Mouse (Mus musculus) large intestine, adult 2 months (tissue): ENCODE results near the gene Calcb. TPM values are rescaled to one million over a fixed set of nuclear protein-coding genes. Genes with fewer than 3 reads are reported as not detected.

Experiments used
- DNase-seq: peaks from one replicate; pipeline ENCODE4 v3.0.0-alpha.2; 2012; ENCODE audit warnings: low read depth, low spot score
- WGBS: fragments of 180-500 bp; shearing (Covaris S2); methylation state at CpG from one replicate; pipeline ENCODE4 v1.1.7; 2018; 5-methylcytosine and 5-hydroxymethylcytosine counted together
- polyA plus RNA-seq: library from polyadenylated mRNA; depleted of rRNA; stranded (reverse); fragments of >200 nt; gene quantifications from 2 replicates; pipeline ENCODE4 v1.2.3, GENCODE M21; 2012; rRNA removed

Calcb gene
- polyA plus RNA-seq, 1 experiment: 2.1 TPM

DNA sequence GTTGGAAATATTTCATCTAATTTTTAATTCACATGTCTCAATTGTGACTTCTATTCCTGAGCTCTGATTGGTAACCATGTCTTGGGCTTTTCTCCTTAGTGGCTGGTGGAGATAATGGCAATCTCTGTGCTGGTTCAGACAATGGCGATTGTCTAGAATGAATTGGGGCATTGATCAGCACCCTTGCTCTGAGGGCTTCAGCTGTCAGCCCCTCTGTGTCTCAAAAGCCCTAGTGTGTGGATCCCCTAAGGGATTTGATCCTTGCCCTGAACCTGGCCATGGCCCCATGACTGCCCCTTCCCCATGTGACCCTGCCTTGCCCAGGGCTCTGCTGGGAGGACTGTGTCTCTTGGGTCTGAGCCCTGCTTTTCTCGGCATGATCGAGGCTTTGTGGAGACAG, 29.2 kb downstream of the Calcb start:
- WGBS: 83% methylated on average over 3 of the region's 3 CpGs
- no peak for DNase-seq

DNA sequence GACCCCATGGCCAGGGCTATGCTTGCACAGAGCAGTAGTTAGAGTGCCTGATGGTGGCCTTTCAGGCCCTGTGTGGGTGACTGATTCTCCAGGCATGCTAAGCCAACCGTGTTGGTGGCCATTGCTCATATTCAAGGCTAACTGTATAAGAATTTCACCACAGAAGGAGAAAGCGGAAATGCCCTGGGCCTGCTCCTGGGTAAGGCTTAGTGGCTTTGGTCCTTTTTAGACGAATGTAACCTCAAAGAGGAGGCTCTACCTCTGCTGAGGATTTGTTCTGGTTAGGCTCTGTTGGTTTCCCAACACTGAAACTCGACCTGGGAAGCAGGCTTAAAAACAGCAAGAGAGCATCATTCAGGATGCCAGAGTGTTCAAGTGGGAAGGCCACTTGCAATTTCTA, 29.8 kb downstream of the Calcb start:
- WGBS: 66% methylated on average over 4 of the region's 4 CpGs

GRCm38 (mm10) chr7:114753471-114753870, 35.0 kb downstream of the Calcb start:
- DNase-seq: no peak
- WGBS: 91% methylated on average over 2 of the region's 2 CpGs

More for the DNA sequence above, 29.8 kb downstream of the Calcb start:
- no peak for DNase-seq

GRCm38 (mm10) chr7:114754196-114754595, 35.8 kb downstream of the Calcb start:
- 21% methylated on average over 1 of the region's 1 CpGs for WGBS
- DNase-seq: no peak

DNA sequence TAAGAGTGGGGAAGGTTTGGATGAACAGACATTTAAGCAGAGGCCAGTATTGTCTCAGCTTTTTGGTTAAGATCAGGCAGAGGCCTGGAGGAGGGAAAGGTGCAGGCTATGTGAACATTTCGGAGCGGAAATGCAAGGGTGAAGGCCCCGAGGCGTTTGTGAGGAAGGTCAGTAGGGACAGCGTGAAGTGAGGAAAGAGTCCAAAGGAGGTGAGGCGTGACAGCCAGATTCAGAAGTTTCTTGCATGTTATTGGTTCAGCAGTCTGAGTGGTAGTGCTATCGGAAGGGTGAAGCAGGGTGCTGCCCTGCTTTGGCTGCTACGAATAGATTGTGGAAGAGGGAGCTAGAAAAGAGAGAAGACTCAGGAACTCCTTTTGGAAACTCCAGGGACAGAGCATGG, 36.2 kb downstream of the Calcb start:
- DNase-seq: no peak
- WGBS: 87% methylated on average over 8 of the region's 8 CpGs

- 63% methylated on average over 2 of the region's 2 CpGs for WGBS
- DNase-seq: no peak
Observed at GRCm38 (mm10) chr7:114762660-114763059, 44.2 kb downstream of the Calcb start.

- 79% methylated on average over 3 of the region's 3 CpGs for WGBS
- no peak for DNase-seq
Observed at GRCm38 (mm10) chr7:114765273-114765672, 46.8 kb downstream of the Calcb start.

- DNase-seq: no peak
Observed at GRCm38 (mm10) chr7:114766523-114766922, 48.1 kb downstream of the Calcb start.

DNA sequence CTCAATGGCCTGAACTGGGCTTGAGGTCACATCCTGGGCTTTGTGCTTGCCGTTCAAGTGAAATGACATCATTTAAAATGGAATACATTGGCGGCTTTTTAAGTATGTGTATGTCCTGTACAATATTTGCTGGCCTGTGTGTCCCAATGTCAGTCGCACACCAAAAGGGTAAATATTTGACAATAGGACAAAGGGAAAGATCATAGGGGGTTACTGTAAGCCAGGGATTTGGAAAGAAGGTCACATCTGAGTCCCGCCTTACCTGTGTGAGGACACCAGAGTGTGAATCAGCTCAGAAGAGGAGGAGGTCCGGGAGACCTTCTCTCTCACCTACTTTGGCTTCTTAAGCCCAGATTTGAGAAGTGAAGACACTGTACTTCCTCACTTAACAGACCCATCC, 50.1 kb downstream of the Calcb start:
- WGBS: 79% methylated on average over 5 of the region's 5 CpGs
- no peak for DNase-seq

More at GRCm38 (mm10) chr7:114766523-114766922, 48.1 kb downstream of the Calcb start:
- 73% methylated on average over 3 of the region's 3 CpGs for WGBS

DNA sequence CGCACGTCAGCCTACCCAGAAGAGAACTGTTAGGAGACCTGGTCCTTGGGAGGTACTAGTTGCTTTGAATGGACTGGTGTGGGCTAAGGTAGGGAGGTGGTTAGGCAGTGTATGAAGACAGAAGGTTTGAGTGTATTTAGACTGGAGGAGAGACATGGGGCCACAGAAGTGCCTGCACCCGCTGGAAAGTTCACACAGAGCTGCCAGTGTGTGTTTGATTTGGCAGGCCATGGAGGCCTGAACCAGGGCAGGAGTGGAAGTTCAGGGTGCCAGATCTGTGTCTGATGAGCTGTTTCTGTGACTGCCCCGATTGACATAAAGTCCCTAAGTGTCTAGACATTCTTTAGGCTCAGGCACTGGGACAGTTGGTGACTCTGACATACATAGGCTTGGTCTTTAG, 50.6 kb downstream of the Calcb start:
- 84% methylated on average over 4 of the region's 4 CpGs for WGBS
- DNase-seq: no peak

GRCm38 (mm10) chr7:114770586-114770985, 52.1 kb downstream of the Calcb start:
- DNase-seq: no peak
- 90% methylated on average over 3 of the region's 3 CpGs for WGBS

GRCm38 (mm10) chr7:114771801-114772200, 53.4 kb downstream of the Calcb start:
- WGBS: 63% methylated on average over 7 of the region's 7 CpGs
- DNase-seq: no peak

Other genes with a start within 250 kb of the Calcb start
- gene Cyp2r1, start 155.7 kb upstream of the Calcb start, polyA plus RNA-seq: 0.47 and 0.50 TPM in 2 replicates
- not detected in 2 replicates for gene Calca, start 82.3 kb upstream of the Calcb start, polyA plus RNA-seq
- 3.0 and 3.1 TPM in 2 replicates for gene Insc, start 25.1 kb downstream of the Calcb start, polyA plus RNA-seq